Mouse (Mus musculus): ENCODE data around the gene Duox2. TPM values are rescaled to one million over a fixed set of nuclear protein-coding genes. Genes with fewer than 3 reads are reported as not detected.
A peak's percentile ranks its signal among the peaks of the same experiment; 100 is the strongest.

Duox2 gene
- polyA plus RNA-seq, 1 experiment from 2014 or later: not detected

DNA sequence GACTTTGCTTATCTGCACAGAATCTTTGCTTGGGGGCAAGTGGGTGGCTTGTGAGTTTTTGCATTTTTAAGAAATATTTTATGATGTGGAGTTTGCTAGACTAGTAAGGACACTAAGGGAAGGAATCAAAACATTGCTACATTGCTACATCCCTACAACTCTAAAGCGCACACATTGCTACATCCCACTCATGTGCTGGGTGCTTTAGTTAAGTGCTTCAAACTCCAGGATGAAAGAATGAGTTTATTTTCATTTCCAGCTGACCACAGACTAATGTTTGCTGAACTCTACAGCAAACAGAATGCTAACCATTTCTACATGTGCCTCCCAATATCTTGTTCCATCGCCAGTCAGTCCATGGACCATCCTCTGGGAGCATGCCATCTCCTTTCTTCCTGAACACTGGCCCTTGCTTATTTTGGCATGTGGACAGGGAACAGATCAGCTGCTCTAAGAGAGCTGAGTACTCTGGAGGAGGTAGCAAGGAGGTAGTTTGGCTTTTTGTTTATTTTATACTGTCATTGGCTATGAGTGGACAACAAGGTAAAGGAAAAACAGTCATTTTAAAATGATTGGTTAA lies 60.3 kb downstream of the Duox2 start:
- no peak overlapping the region for H3K4me3 ChIP-seq (ENCODE audit: inconsistent target)
- no peak overlapping the region for H3K27ac ChIP-seq
- peaks cover 27% of the 10 kb centered on the region; the same call in 1 of the 2 replicates for H3K79me2 ChIP-seq (ENCODE audit: inconsistent target)
- no peaks in the 10 kb centered on the region for H3K36me3 ChIP-seq (ENCODE audit: inconsistent target)
- 100% methylated on average over 2 of the region's 2 CpGs for WGBS (ENCODE audit: missing documents)

DNA sequence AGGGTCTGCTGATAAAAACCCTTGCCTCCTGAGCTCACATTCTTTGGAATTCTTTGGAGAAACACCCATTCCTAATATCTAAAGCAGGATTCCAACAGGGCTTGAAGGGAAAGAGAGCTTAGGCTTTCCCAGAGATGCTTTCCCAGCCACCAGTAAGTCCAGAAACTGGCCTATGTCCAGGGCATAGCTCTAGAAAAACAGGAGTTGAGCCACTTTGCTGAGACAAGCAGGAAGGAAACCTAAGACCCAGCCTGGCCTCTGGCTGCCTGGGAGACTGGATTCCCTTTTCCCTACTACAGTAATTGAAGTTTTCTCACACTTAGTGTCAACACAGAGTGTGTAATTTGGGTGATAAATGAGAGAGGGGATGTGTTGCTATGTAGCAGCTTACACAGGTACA lies 61.9 kb downstream of the Duox2 start:
- H3K4me3 ChIP-seq (ENCODE audit: inconsistent target): no peak overlapping the region
- H3K79me2 ChIP-seq (ENCODE audit: inconsistent target): peaks cover 27% of the 10 kb centered on the region; the same call in 1 of the 2 replicates
- no peak overlapping the region for H3K27ac ChIP-seq
- H3K36me3 ChIP-seq (ENCODE audit: inconsistent target): no peaks in the 10 kb centered on the region

DNA sequence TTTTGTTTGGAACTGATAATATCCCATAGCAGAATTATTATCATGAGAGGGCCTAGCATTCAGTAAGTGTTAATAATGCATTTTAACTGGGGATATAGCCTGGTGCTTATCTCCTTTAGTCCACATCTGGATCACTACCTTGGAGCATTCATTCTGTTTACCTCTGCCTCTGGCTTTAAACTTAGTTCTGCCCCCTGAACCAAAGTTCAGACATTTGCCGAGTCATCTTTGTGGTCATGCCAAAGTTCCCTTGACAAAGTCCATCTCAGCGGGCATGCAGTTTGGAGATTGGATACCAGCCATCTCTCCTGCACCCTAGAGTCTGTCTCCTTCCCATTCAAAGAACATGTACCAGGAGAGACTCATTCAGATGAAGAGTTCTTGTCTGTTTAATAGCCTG lies 62.8 kb downstream of the Duox2 start:
- Histone ChIP-seq H3K27ac (peak overlapping the region; percentile 66), H3K79me2 (ENCODE audit: inconsistent target) (peaks cover 27% of the 10 kb centered on the region; the same call in 1 of the 2 replicates), H3K4me3 (ENCODE audit: inconsistent target) (peak overlapping the region; percentile 84), H3K36me3 (ENCODE audit: inconsistent target) (no peaks in the 10 kb centered on the region)
- WGBS (ENCODE audit: missing documents): 12% methylated on average over 2 of the region's 2 CpGs

DNA sequence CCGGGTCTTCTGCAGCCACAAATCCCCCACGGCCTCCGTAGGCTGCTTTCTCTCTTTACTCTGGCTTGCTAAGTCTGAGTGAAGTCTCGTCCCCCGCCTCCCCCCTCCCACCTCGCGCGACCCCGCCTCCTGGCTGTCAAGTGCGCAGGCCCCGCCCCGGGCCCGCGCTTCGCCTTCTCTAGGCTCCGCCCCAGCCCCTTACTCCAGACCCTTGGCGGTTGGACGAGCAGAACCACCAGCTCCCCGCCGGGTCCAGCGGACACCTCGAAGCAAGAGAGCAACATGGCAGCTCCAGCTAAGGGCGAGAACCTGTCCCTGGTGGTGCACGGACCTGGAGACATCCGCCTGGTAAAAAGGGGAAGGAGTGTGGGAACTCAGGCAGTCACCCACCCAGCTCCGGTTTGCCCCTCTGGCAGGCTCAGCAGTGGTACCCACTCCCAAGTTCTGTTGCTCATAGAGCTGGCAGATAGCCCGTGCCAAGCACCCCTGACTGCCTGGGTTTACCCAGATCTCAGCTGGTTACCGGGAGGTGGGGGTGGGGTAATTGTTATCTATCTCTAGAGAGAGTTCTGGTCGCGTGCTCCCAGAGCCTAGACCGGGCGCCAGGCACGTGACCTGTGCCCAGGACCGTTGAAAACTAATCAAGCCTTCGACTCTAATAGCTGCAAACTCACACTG lies 63.5 kb downstream of the Duox2 start, which contains the start of gene Sord:
TSS of gene Sord (plus strand) at position 139 of the 678 bp plus-strand sequence.
- peak within 1 kb of the TSS; percentile 66 for H3K27ac ChIP-seq
- peaks cover 27% of the 10 kb centered on the region; the same call in 1 of the 2 replicates for H3K79me2 ChIP-seq (ENCODE audit: inconsistent target)
- H3K36me3 ChIP-seq (ENCODE audit: inconsistent target): no peaks in the 10 kb centered on the region
- under 1% methylated on average over 29 of the region's 35 CpGs for WGBS (ENCODE audit: missing documents)
- peak within 1 kb of the TSS; percentile 84 for H3K4me3 ChIP-seq (ENCODE audit: inconsistent target)

DNA sequence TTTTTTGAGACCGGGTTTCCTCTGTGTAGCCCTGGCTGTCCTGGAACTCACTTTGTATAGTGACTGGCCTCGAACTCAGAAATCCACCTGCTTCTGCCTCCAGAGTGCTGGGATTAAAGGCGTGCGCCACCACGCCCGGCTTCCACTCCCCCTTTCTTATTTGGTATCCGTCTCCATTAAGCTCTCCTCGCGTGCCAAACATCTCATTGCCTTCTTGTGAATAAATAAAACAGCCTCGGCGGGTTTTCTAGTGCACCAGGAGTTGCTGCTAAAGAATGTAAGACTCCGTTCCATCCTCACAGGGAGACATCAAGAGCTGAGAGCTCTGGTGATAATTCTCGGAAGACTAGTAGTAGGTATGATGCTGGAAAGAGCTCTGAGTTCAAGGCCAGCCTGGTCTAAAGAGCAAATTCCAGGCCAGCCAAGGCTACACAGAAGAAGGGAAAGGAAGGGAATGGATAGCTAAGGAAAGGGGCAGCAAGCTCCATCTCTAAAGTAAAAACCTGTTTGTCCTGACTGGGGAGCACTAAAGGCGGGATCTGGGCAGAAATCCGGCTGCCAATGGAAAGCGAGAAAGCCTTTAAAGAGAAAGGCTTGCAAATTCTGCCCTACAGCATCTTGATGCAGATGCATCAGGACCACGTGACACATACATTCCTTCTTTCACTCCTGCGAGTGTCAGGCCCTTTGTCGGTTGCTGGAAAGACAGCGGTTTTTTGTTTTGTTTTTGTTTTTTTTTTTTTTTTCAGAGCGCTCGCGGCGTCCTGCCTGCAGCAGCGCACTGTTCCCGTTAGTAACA lies 64.3 kb downstream of the Duox2 start:
- WGBS (ENCODE audit: missing documents): 25% methylated on average over 22 of the region's 26 CpGs
- Histone ChIP-seq H3K4me3 (ENCODE audit: inconsistent target) (peak overlapping the region; percentile 84), H3K36me3 (ENCODE audit: inconsistent target) (no peaks in the 10 kb centered on the region), H3K79me2 (ENCODE audit: inconsistent target) (peaks cover 21% of the 10 kb centered on the region; the same call in 1 of the 2 replicates), H3K27ac (peak overlapping the region; percentile 50)

DNA sequence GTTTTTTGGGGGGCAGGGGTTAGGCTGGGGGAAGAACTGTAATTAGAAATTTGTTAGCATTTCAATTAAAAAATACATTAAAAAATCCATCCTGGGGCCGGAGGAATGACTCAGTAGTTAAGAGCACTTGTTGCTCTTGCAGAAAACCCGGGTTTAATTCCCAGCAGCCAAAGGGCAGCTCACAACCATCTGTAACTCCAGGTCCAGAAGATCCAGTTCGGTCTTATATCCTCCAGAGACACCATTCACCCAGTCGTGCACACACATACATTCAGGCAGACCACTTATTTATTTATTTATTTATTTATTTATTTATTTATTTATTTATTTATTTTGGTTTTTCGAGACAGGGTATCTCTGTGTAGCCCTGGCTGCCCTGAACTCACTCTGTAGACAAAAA lies 64.9 kb downstream of the Duox2 start:
- H3K79me2 ChIP-seq (ENCODE audit: inconsistent target): peaks cover 15% of the 10 kb centered on the region; the same call in 1 of the 2 replicates
- 66% methylated on average over 3 of the region's 5 CpGs for WGBS (ENCODE audit: missing documents)
- H3K4me3 ChIP-seq (ENCODE audit: inconsistent target): no peak overlapping the region
- no peak overlapping the region for H3K27ac ChIP-seq
- H3K36me3 ChIP-seq (ENCODE audit: inconsistent target): no peaks in the 10 kb centered on the region

DNA sequence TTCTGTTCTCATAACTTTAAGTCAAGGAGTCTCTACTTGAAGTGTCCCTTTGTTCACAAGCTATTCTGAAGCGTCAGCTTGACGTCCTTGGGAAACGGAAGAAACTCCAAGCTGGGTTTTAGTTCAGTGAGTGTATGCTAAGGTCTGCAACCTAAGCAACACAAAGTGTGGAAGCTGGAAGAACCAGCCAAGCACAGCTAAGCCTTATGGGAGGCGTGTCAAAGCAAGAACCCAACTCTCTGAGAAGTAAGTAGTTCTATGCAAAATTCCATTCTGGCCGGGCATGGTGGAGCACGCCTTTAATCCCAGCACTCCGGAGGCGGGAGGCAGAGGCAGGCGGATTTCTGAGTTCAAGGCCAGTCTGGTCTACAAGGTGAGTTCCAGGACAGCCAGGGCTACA lies 66.6 kb downstream of the Duox2 start:
- 97% methylated on average over 9 of the region's 9 CpGs for WGBS (ENCODE audit: missing documents)
- H3K27ac ChIP-seq: no peak overlapping the region

DNA sequence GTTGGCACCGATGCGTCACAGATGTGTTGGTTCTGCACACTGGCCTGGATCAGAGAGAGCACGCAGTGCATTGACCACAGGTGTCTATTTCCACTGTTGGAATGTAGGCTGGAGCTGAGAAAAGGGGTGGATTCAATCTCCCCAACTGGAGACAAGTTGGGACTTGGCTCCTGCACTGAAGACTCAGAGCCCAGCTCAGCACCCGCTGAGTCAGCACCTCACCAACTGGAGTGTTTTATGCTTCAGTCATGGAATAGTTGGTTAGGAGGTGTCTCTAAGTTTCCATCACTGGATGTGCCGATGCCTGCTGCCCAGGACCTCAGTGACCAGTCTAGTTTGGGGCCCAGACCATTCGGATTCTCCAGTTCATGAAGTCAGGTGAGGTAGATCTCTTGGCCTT lies 67.9 kb downstream of the Duox2 start:
- Histone ChIP-seq H3K27ac (no peak overlapping the region), H3K36me3 (ENCODE audit: inconsistent target) (no peaks in the 10 kb centered on the region), H3K4me3 (ENCODE audit: inconsistent target) (no peak overlapping the region), H3K79me2 (ENCODE audit: inconsistent target) (no peaks in the 10 kb centered on the region)
- 100% methylated on average over 6 of the region's 6 CpGs for WGBS (ENCODE audit: missing documents)

More for the DNA sequence above, 66.6 kb downstream of the Duox2 start:
- Histone ChIP-seq H3K36me3 (ENCODE audit: inconsistent target) (no peaks in the 10 kb centered on the region), H3K79me2 (ENCODE audit: inconsistent target) (no peaks in the 10 kb centered on the region), H3K4me3 (ENCODE audit: inconsistent target) (no peak overlapping the region)

Other genes starting within 250 kb of the Duox2 start
- gene Spg11, start 180.1 kb downstream of the Duox2 start, polyA plus RNA-seq (2018): 19.6 to 24.9 TPM (median 23.6 TPM) in 3 replicates
- 8,759 to 13,911 TPM (median 12,544 TPM) in 3 replicates for gene B2m, start 150.8 kb downstream of the Duox2 start, polyA plus RNA-seq (2018)
- 0.07 to 0.12 TPM in 2 of 3 replicates, not detected in the other for gene Trim69, start 137.7 kb downstream of the Duox2 start, polyA plus RNA-seq (2018)
- 0.40 to 0.81 TPM in 2 of 3 replicates, not detected in the other for gene Patl2, start 112.3 kb downstream of the Duox2 start, polyA plus RNA-seq (2018)
- gene Terb2, start 112.2 kb downstream of the Duox2 start, polyA plus RNA-seq (2018): not detected in 3 replicates
- 37.5 to 135 TPM (median 99.9 TPM) in 3 replicates for gene Sord, start 63.7 kb downstream of the Duox2 start, polyA plus RNA-seq (2018)
- not detected in 3 replicates for gene Duoxa2, start 451 bp upstream of the Duox2 start, polyA plus RNA-seq (2018)
- not detected in 3 replicates for gene Duoxa1, start 15.3 kb upstream of the Duox2 start, polyA plus RNA-seq (2018)
- gene Duox1, start 17.2 kb upstream of the Duox2 start, polyA plus RNA-seq (2018): not detected in 3 replicates
- 0.98 to 1.2 TPM (median 1.1 TPM) in 3 replicates for gene Shf, start 70.7 kb upstream of the Duox2 start, polyA plus RNA-seq (2018)
- 7.0 to 11.5 TPM (median 10.0 TPM) in 3 replicates for gene Slc28a2, start 128.0 kb upstream of the Duox2 start, polyA plus RNA-seq (2018)
- gene Gm14085, start 186.5 kb upstream of the Duox2 start, polyA plus RNA-seq (2018): 0.04 TPM in 1 of 3 replicates, not detected in the others

Data from macrophage (primary cell).